11 mouse cellular contexts compared by ENCODE assay signal in the genomic region with DNA sequence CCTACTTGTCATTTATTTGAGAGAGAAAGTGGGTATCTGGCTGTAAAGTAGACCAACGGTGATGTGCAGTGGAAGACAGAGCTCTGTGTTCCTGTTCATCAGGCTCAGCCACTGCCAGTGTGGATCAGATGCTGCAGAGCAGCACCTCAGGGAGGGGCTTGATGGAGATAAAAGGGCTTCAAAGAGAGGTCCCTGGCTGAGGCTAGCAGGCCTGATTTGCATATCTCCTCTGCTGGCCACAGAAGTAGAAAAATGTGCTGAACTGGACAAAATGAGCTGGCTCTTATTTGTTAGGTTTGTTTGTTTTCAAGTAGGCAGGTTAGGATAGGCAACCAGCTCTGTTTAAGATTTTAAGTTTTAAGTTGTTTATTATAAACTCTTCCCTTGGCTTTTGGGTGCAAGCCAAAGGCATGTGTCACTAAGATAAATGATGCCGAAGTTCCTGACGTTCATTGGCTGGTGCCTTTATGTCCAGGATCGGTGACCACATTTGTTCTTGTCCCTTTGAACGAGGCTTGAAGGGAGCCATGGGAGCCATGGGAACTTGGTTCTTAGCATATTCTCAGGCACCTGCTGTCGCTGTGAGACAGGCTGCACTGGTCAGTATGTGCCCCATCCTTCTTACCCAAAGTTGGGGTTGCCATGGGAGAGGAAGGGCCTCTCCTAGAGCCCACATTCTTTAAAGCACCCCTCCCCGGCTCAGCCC.
A peak's percentile ranks its signal among the peaks of the same experiment; 100 is the strongest.
DNase-seq lines count a peak whose midpoint lies in the region; ATAC-seq and TF ChIP-seq lines count a peak whose summit lies in the region.
"Had no signal": no experiment of that assay in that cellular context is flagged by ENCODE, and none has a peak within 500 bp of the region (broad histone marks: within the 10 kb centered on the region; RNA-seq: fewer than 3 reads in every experiment).

No protein-coding gene starts in this region.

- H3K4me2 ChIP-seq in liver, postnatal 0 days (ENCODE audit: low read depth, low read length), result no peak overlapping the region
- no peak overlapping the region for H3K4me2 ChIP-seq in intestine, postnatal 0 days (replicated peaks; ENCODE audit: low read depth)
- H3K4me2 ChIP-seq: limb, embryonic 12.5 days had no signal

- no peaks in the 10 kb centered on the region for H3K79me2 ChIP-seq in liver, adult 2 months (ENCODE audit: control insufficient read depth, insufficient read depth, low read length)

- no peak overlapping the region for H3K9ac ChIP-seq in liver, adult 2 months (ENCODE audit: low read depth, low read length)
- no peak overlapping the region for H3K9ac ChIP-seq in liver, postnatal 0 days (replicated peaks)
- H3K9ac ChIP-seq in intestine, postnatal 0 days (ENCODE audit: low read depth, low read length), result no peak overlapping the region
- H3K9ac ChIP-seq: limb, embryonic 12.5 days had no signal

- H3K36me3 ChIP-seq in liver, adult 2 months (ENCODE audit: control insufficient read depth, insufficient read depth, low read length), result no peaks in the 10 kb centered on the region
- no peaks in the 10 kb centered on the region for H3K36me3 ChIP-seq in liver, postnatal 0 days (replicated peaks; ENCODE audit: insufficient read depth, low read length)
- H3K36me3 ChIP-seq in intestine, postnatal 0 days (ENCODE audit: control insufficient read depth, insufficient read depth), result no peaks in the 10 kb centered on the region

- TF ChIP-seq POLR2A in liver, adult 2 months (IDR thresholded peaks at IDR 0.05; ENCODE audit: extremely low read depth, insufficient read depth, low read length), result no peak

- no peak for TF ChIP-seq EP300 in liver, postnatal 0 days (IDR thresholded peaks at IDR 0.05; ENCODE audit: low read depth)

- H3K27me3 ChIP-seq in liver, adult 2 months (ENCODE audit: control insufficient read depth, insufficient read depth, low read length), result no peaks in the 10 kb centered on the region
- H3K27me3 ChIP-seq in liver, postnatal 0 days (ENCODE audit: insufficient read depth, low read length), result no peaks in the 10 kb centered on the region
- no peaks in the 10 kb centered on the region for H3K27me3 ChIP-seq in intestine, postnatal 0 days (replicated peaks; ENCODE audit: control insufficient read depth, insufficient read depth, low read length)
- H3K27me3 ChIP-seq: limb, embryonic 12.5 days had no signal

- peak overlapping the region; percentile 100 for H3K27ac ChIP-seq in liver, adult 2 months (replicated peaks; ENCODE audit: insufficient read depth, low read depth, low read length)
- H3K27ac ChIP-seq in liver, postnatal 0 days (ENCODE audit: low read depth), result no peak overlapping the region
- H3K27ac ChIP-seq in intestine, postnatal 0 days (ENCODE audit: low read depth, low read length), result peak overlapping the region; percentile 89
- H3K27ac ChIP-seq: limb, embryonic 12.5 days had no signal

- WGBS in liver, adult 2 months, result 31% methylated on average over 7 of the region's 7 CpGs
- WGBS in liver, postnatal 0 days (ENCODE audit: insufficient replicate concordance), result 46% methylated on average over 7 of the region's 7 CpGs
- 21% methylated on average over 7 of the region's 7 CpGs for WGBS in intestine, postnatal 0 days

- peak; percentile 90 for DNase-seq in liver, adult 2 months (ENCODE audit: extremely low read depth, low read depth, low spot score)
- DNase-seq in liver, postnatal 0 days, result no peak
- DNase-seq in embryo, embryonic 10.5 days (ENCODE audit: low spot score), result peak; percentile 67
- DNase-seq in neural tube, embryonic 10.5 days (ENCODE audit: extremely low spot score, low spot score), result peak; percentile 43
- DNase-seq in MN1 (ENCODE audit: low spot score), result no peak
- DNase-seq in cerebellum, postnatal 36 days, result no peak
- no peak for DNase-seq in natural killer cell, adult 2 months (ENCODE audit: low spot score in 2 of 2)
- DNase-seq: gastrocnemius, postnatal 36 days had no signal

- H3K4me3 ChIP-seq in liver, adult 2 months (ENCODE audit: insufficient read depth, low read depth, low read length), result no peak overlapping the region
- H3K4me3 ChIP-seq in liver, postnatal 0 days (ENCODE audit: low read depth, low read length), result no peak overlapping the region
- H3K4me3 ChIP-seq in intestine, postnatal 0 days (ENCODE audit: low read depth, low read length), result no peak overlapping the region
- H3K4me3 ChIP-seq: limb, embryonic 12.5 days had no signal

- no peak for ATAC-seq in liver, postnatal 0 days
- no peak for ATAC-seq in intestine, postnatal 0 days

- peaks cover 34% of the 10 kb centered on the region for H3K4me1 ChIP-seq in liver, adult 2 months (ENCODE audit: control insufficient read depth, insufficient read depth, low read length)
- peaks cover 11% of the 10 kb centered on the region for H3K4me1 ChIP-seq in liver, postnatal 0 days (ENCODE audit: insufficient read depth)
- peaks cover 42% of the 10 kb centered on the region for H3K4me1 ChIP-seq in intestine, postnatal 0 days (replicated peaks; ENCODE audit: control insufficient read depth, insufficient read depth, low read length)

- H3K9me3 ChIP-seq in liver, postnatal 0 days (ENCODE audit: low read length), result no peaks in the 10 kb centered on the region
- H3K9me3 ChIP-seq in intestine, postnatal 0 days (ENCODE audit: control insufficient read depth), result no peaks in the 10 kb centered on the region
- H3K9me3 ChIP-seq: G1E; limb, embryonic 12.5 days had no signal

- TF ChIP-seq CTCF in liver, adult 2 months (IDR thresholded peaks at IDR 0.05; ENCODE audit: low read depth, low read length), result no peak
- no peak for TF ChIP-seq CTCF in liver, postnatal 0 days (IDR thresholded peaks at IDR 0.05; ENCODE audit: low read depth)
- no peak for TF ChIP-seq CTCF in intestine, postnatal 0 days (IDR thresholded peaks at IDR 0.05; ENCODE audit: low read depth)

Comparison
In these comparisons a context has a peak if more than half of its experiments do, and no peak if none do; other contexts are left out.
1. DNase-seq: peak in liver, adult 2 months (single experiment), embryo, embryonic 10.5 days (single experiment) and neural tube, embryonic 10.5 days (single experiment); none in liver, postnatal 0 days (single experiment), MN1 (single experiment), cerebellum, postnatal 36 days (0 of 2) and natural killer cell, adult 2 months (0 of 2).